Mouse (Mus musculus) intestine, embryonic 16.5 days (tissue): Measurements from ENCODE around the gene Wnt3a. TPM values are rescaled to one million over a fixed set of nuclear protein-coding genes. Genes with fewer than 3 reads are reported as not detected.

Source experiments
- ATAC-seq: fragments of 200-750 bp; cut with Nextera tagmentation; 2 replicates; pipeline ENCODE4 v1.8.0; 2017; ENCODE audit warnings: moderate TSS enrichment, moderate library complexity
- H3K27ac ChIP-seq: fragments of 300-500 bp; sonication (generic); 2 replicates; pipeline ENCODE4 v1.5.1; 2014; ENCODE audit warnings: mild to moderate bottlenecking, low read length
- H3K27me3 ChIP-seq: fragments of 300-500 bp; sonication (generic); replicated peaks from 2 replicates; pipeline ENCODE4 v1.6.1; 2014; ENCODE audit warnings: low read length, control low read depth, mixed read lengths; ENCODE audit not compliant: control insufficient read depth, insufficient read depth
- H3K36me3 ChIP-seq: fragments of 300-500 bp; sonication (generic); 2 replicates; pipeline ENCODE4 v1.6.1; 2014; ENCODE audit warnings: low read length, control low read depth; ENCODE audit not compliant: control insufficient read depth, insufficient read depth
- H3K4me1 ChIP-seq: fragments of 300-500 bp; sonication (generic); 2 replicates; pipeline ENCODE4 v1.6.1; 2014; ENCODE audit warnings: low read length, control low read depth, mixed read lengths; ENCODE audit not compliant: control insufficient read depth, insufficient read depth
- H3K4me2 ChIP-seq: fragments of 300-500 bp; sonication (generic); 2 replicates; pipeline ENCODE4 v1.6.1; 2014; ENCODE audit warnings: low read depth, low read length, control low read depth
- H3K4me3 ChIP-seq: fragments of 300-500 bp; sonication (generic); 2 replicates; pipeline ENCODE4 v1.5.1; 2014; ENCODE audit warnings: mild to moderate bottlenecking, low read length
- H3K9ac ChIP-seq: fragments of 300-500 bp; sonication (generic); 2 replicates; pipeline ENCODE4 v1.6.1; 2014; ENCODE audit warnings: low read depth, low read length
- H3K9me3 ChIP-seq: fragments of 300-500 bp; sonication (generic); 2 replicates; pipeline ENCODE4 v1.6.1; 2016; ENCODE audit warnings: low read length, control low read depth; ENCODE audit not compliant: control insufficient read depth
- WGBS: fragments of 180-500 bp; shearing (Covaris S2); extraction: QIAGEN DNeasy Blood & Tissue Kit; methylation state at CpG from one replicate; pipeline ENCODE4 v1.1.7; 2014; 5-methylcytosine and 5-hydroxymethylcytosine counted together
- polyA plus RNA-seq: library from polyadenylated mRNA; unstranded; fragments of >200 nt; fragmentation: Nextera tagmentation; extraction: Ambion mirVana; gene quantifications from 2 replicates; pipeline ENCODE4 v1.2.1, GENCODE M21; 2015

Gene Wnt3a
- polyA plus RNA-seq, 1 experiment from 2014 or later = not detected

- Histone ChIP-seq H3K4me1 (no peaks in the 10 kb centered on the region), H3K9ac (no peak overlapping the region), H3K9me3 (no peaks in the 10 kb centered on the region), H3K4me3 (no peak overlapping the region), H3K27me3 (no peaks in the 10 kb centered on the region; the same call in 1 of the 2 replicates), H3K36me3 (no peaks in the 10 kb centered on the region), H3K27ac (no peak overlapping the region), H3K4me2 (no peak overlapping the region)
- WGBS = 52% methylated on average over 10 of the region's 10 CpGs
- no peak for ATAC-seq
These were observed 42.5 kb downstream of the Wnt3a start for GRCm38 (mm10) chr11:59248101-59248500.

GRCm38 (mm10) chr11:59243856-59244255, 46.7 kb downstream of the Wnt3a start:
- Histone ChIP-seq H3K27ac (no peak overlapping the region), H3K9ac (no peak overlapping the region), H3K4me1 (no peaks in the 10 kb centered on the region; the same call in 1 of the 2 replicates), H3K27me3 (peaks cover 3% of the 10 kb centered on the region; the same call in 1 of the 2 replicates), H3K4me3 (no peak overlapping the region), H3K9me3 (no peaks in the 10 kb centered on the region), H3K4me2 (no peak overlapping the region), H3K36me3 (no peaks in the 10 kb centered on the region)
- ATAC-seq = no peak
- WGBS = 16% methylated on average over 6 of the region's 6 CpGs

- no peak overlapping the region for H3K4me3 ChIP-seq
- H3K27me3 ChIP-seq = peaks cover 3% of the 10 kb centered on the region; the same call in 1 of the 2 replicates
- 18% methylated on average over 3 of the region's 3 CpGs for WGBS
- no peak overlapping the region for H3K27ac ChIP-seq
- ATAC-seq = no peak
- H3K9ac ChIP-seq = no peak overlapping the region
- H3K4me1 ChIP-seq = no peaks in the 10 kb centered on the region; the same call in 1 of the 2 replicates
- no peaks in the 10 kb centered on the region for H3K36me3 ChIP-seq
- H3K4me2 ChIP-seq = no peak overlapping the region
- no peaks in the 10 kb centered on the region for H3K9me3 ChIP-seq
These were observed 48.7 kb downstream of the Wnt3a start for GRCm38 (mm10) chr11:59241841-59242240.

GRCm38 (mm10) chr11:59239796-59240195, 50.8 kb downstream of the Wnt3a start:
- peaks cover 3% of the 10 kb centered on the region; the same call in 1 of the 2 replicates for H3K27me3 ChIP-seq
- no peaks in the 10 kb centered on the region; the same call in 1 of the 2 replicates for H3K4me1 ChIP-seq
- H3K4me3 ChIP-seq = no peak overlapping the region
- no peak overlapping the region for H3K9ac ChIP-seq
- no peaks in the 10 kb centered on the region for H3K36me3 ChIP-seq
- ATAC-seq = no peak
- H3K27ac ChIP-seq = no peak overlapping the region
- whole genome bisulfite sequencing = 79% methylated on average over 4 of the region's 4 CpGs
- H3K9me3 ChIP-seq = no peaks in the 10 kb centered on the region
- H3K4me2 ChIP-seq = no peak overlapping the region

GRCm38 (mm10) chr11:59239428-59239785, 51.1 kb downstream of the Wnt3a start:
- 61% methylated on average over 4 of the region's 4 CpGs for WGBS

GRCm38 (mm10) chr11:59238525-59239427, 51.8 kb downstream of the Wnt3a start:
- peak; percentile 75 for ATAC-seq
- Histone ChIP-seq H3K27ac (no peak overlapping the region), H3K9ac (no peak overlapping the region), H3K27me3 (peaks cover 3% of the 10 kb centered on the region; the same call in 1 of the 2 replicates), H3K4me3 (no peak overlapping the region), H3K36me3 (no peaks in the 10 kb centered on the region), H3K9me3 (no peaks in the 10 kb centered on the region), H3K4me2 (no peak overlapping the region), H3K4me1 (no peaks in the 10 kb centered on the region; the same call in 1 of the 2 replicates)
- 4% methylated on average over 14 of the region's 15 CpGs for WGBS

More at GRCm38 (mm10) chr11:59239428-59239785, 51.1 kb downstream of the Wnt3a start:
- no peak overlapping the region for H3K27ac ChIP-seq
- H3K9ac ChIP-seq = no peak overlapping the region
- no peaks in the 10 kb centered on the region for H3K9me3 ChIP-seq
- H3K4me3 ChIP-seq = no peak overlapping the region
- H3K4me1 ChIP-seq = no peaks in the 10 kb centered on the region; the same call in 1 of the 2 replicates
- ATAC-seq = no peak
- no peak overlapping the region for H3K4me2 ChIP-seq
- peaks cover 3% of the 10 kb centered on the region; the same call in 1 of the 2 replicates for H3K27me3 ChIP-seq
- no peaks in the 10 kb centered on the region for H3K36me3 ChIP-seq

GRCm38 (mm10) chr11:59232797-59233196, 57.8 kb downstream of the Wnt3a start:
- WGBS = 66% methylated on average over 2 of the region's 2 CpGs
- Histone ChIP-seq H3K9ac (no peak overlapping the region), H3K36me3 (no peaks in the 10 kb centered on the region), H3K4me3 (no peak overlapping the region), H3K9me3 (no peaks in the 10 kb centered on the region), H3K4me2 (no peak overlapping the region), H3K4me1 (peaks cover 7% of the 10 kb centered on the region), H3K27me3 (no peaks in the 10 kb centered on the region), H3K27ac (no peak overlapping the region)
- no peak for ATAC-seq

GRCm38 (mm10) chr11:59230144-59230760, 60.3 kb downstream of the Wnt3a start:
- ATAC-seq = no peak
- WGBS = 10% methylated on average over 7 of the region's 7 CpGs
- H3K4me2 ChIP-seq = peak overlapping the region; percentile 27

More at GRCm38 (mm10) chr11:59230144-59230760, 60.3 kb downstream of the Wnt3a start:
- Histone ChIP-seq H3K9ac (peak overlapping the region; percentile 19; the same call in 1 of the 2 replicates), H3K27me3 (no peaks in the 10 kb centered on the region), H3K27ac (0 out of 2 replicates have a peak overlapping the region, but pooled peaks have one; percentile 18), H3K4me1 (peaks cover 14% of the 10 kb centered on the region), H3K4me3 (no peak overlapping the region), H3K36me3 (no peaks in the 10 kb centered on the region), H3K9me3 (no peaks in the 10 kb centered on the region)
